Mouse (Mus musculus) WW6 (cell line): ENCODE measurements around the gene Snx22.

Source experiments
- DNase-seq: peaks from one replicate; pipeline ENCODE4 v3.0.0-alpha.2; 2013; ENCODE audit warnings: low read depth, low spot score

Snx22 gene

GRCm38 (mm10) chr9:66068971-66069391, 538 bp downstream of the Snx22 start:
- DNase-seq, result no peak

GRCm38 (mm10) chr9:66068056-66068455, 1.5 kb downstream of the Snx22 start:
- DNase-seq, result no peak

GRCm38 (mm10) chr9:66067542-66067941, 2.0 kb downstream of the Snx22 start:
- no peak for DNase-seq

- DNase-seq, result no peak
These were observed 2.7 kb downstream of the Snx22 start for GRCm38 (mm10) chr9:66066791-66067190.

- no peak for DNase-seq
These were observed 5.2 kb downstream of the Snx22 start for GRCm38 (mm10) chr9:66064316-66064715.

GRCm38 (mm10) chr9:66063446-66063845, 6.1 kb downstream of the Snx22 start:
- DNase-seq, result no peak

GRCm38 (mm10) chr9:66061656-66062055, 7.9 kb downstream of the Snx22 start:
- DNase-seq, result no peak

GRCm38 (mm10) chr9:66060986-66061385, 8.5 kb downstream of the Snx22 start:
- DNase-seq, result no peak

GRCm38 (mm10) chr9:66060308-66060647, 9.2 kb downstream of the Snx22 start:
- DNase-seq, result no peak

GRCm38 (mm10) chr9:66059583-66060307, 9.8 kb downstream of the Snx22 start, which contains the start of gene Ppib:
Ppib (plus strand) TSS chr9:66060222.
- peak; percentile 93 for DNase-seq

- DNase-seq, result no peak
These were observed 15.9 kb downstream of the Snx22 start for GRCm38 (mm10) chr9:66053620-66054019.

- no peak for DNase-seq
These were observed 16.8 kb downstream of the Snx22 start for GRCm38 (mm10) chr9:66052731-66053130.

- DNase-seq, result no peak
These were observed 18.0 kb downstream of the Snx22 start for GRCm38 (mm10) chr9:66051493-66051892.

GRCm38 (mm10) chr9:66049931-66050601, 19.5 kb downstream of the Snx22 start:
- no peak for DNase-seq

- no peak for DNase-seq
These were observed 26.3 kb downstream of the Snx22 start for GRCm38 (mm10) chr9:66043241-66043640.

GRCm38 (mm10) chr9:66042331-66042730, 27.2 kb downstream of the Snx22 start:
- DNase-seq, result no peak

GRCm38 (mm10) chr9:66040801-66041200, 28.7 kb downstream of the Snx22 start:
- no peak for DNase-seq

GRCm38 (mm10) chr9:66039290-66039689, 30.2 kb downstream of the Snx22 start:
- no peak for DNase-seq

- no peak for DNase-seq
These were observed 30.9 kb downstream of the Snx22 start for GRCm38 (mm10) chr9:66038581-66038980.

- DNase-seq, result no peak
These were observed 31.4 kb downstream of the Snx22 start for GRCm38 (mm10) chr9:66038082-66038481.

- DNase-seq, result no peak
These were observed 48.9 kb downstream of the Snx22 start for GRCm38 (mm10) chr9:66020601-66021000.
